ENCODE assay signal across 13 mouse cellular contexts in the genomic region with DNA sequence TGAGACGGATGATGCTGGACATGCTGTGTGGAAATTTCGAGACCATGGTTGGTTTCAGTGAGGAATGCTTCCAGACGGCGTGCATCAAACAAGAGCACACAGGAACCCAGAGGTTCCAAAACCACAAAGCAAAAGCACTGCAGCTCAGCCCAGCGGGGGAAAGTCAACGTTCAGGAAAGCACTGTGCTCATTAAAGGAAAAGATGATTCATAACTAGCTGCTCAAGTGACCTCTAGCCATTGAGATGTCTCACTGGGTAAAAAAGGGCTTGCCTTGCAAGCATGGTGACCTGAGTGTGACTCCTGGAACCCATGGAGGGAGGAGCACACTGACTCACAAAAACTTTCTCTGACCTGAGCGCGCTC. TPM values are rescaled to one million over a fixed set of nuclear protein-coding genes. Genes with fewer than 3 reads are reported as not detected.
DNase-seq lines count a peak whose midpoint lies in the region; ATAC-seq and TF ChIP-seq lines count a peak whose summit lies in the region.
"Had no signal": no experiment of that assay in that cellular context is flagged by ENCODE, and none has a peak within 500 bp of the region (broad histone marks: within the 10 kb centered on the region; RNA-seq: fewer than 3 reads in every experiment).

No protein-coding gene starts in this region.

- no peaks in the 10 kb centered on the region for H3K36me3 ChIP-seq in forebrain, embryonic 10.5 days (replicated peaks)
- no peaks in the 10 kb centered on the region for H3K36me3 ChIP-seq in forebrain, embryonic 13.5 days (ENCODE audit: poor library complexity, severe bottlenecking)
- no peaks in the 10 kb centered on the region for H3K36me3 ChIP-seq in midbrain, embryonic 10.5 days
- no peaks in the 10 kb centered on the region for H3K36me3 ChIP-seq in midbrain, postnatal 0 days (ENCODE audit: insufficient read depth, low read length)
- no peaks in the 10 kb centered on the region for H3K36me3 ChIP-seq in stomach, embryonic 15.5 days
- H3K36me3 ChIP-seq: forebrain, embryonic 12.5 days; limb, embryonic 15.5 days; neural tube, embryonic 15.5 days had no signal

- H3K27me3 ChIP-seq in forebrain, embryonic 10.5 days (ENCODE audit: poor library complexity, severe bottlenecking): no peaks in the 10 kb centered on the region
- H3K27me3 ChIP-seq in forebrain, embryonic 13.5 days: no peaks in the 10 kb centered on the region
- H3K27me3 ChIP-seq in midbrain, embryonic 10.5 days (ENCODE audit: low read depth, poor library complexity, severe bottlenecking): no peaks in the 10 kb centered on the region
- no peaks in the 10 kb centered on the region; the same call in 1 of the 2 replicates for H3K27me3 ChIP-seq in midbrain, postnatal 0 days (ENCODE audit: insufficient read depth, low read length)
- H3K27me3 ChIP-seq in stomach, embryonic 15.5 days (replicated peaks): no peaks in the 10 kb centered on the region
- H3K27me3 ChIP-seq: forebrain, embryonic 12.5 days; neural tube, embryonic 15.5 days had no signal

- no peak overlapping the region for H3K4me2 ChIP-seq in forebrain, embryonic 13.5 days
- H3K4me2 ChIP-seq in midbrain, postnatal 0 days (ENCODE audit: low read depth, low read length, poor library complexity, severe bottlenecking): no peak overlapping the region
- H3K4me2 ChIP-seq in stomach, embryonic 15.5 days: no peak overlapping the region
- H3K4me2 ChIP-seq: forebrain, embryonic 12.5 days; limb, embryonic 15.5 days; neural tube, embryonic 15.5 days had no signal

- no peak for TF ChIP-seq CTCF in midbrain, postnatal 0 days (IDR thresholded peaks at IDR 0.05)
- TF ChIP-seq CTCF in bone marrow macrophage, adult 2 months (IDR thresholded peaks at IDR 0.05; ENCODE audit: low read depth, low read length): no peak
- no peak for TF ChIP-seq CTCF in left cerebral cortex, adult 2 months (IDR thresholded peaks at IDR 0.05)

- H3K4me1 ChIP-seq in forebrain, embryonic 10.5 days: peaks cover 31% of the 10 kb centered on the region
- peaks cover 4% of the 10 kb centered on the region; the same call in 1 of the 2 replicates for H3K4me1 ChIP-seq in forebrain, embryonic 13.5 days
- peaks cover 42% of the 10 kb centered on the region for H3K4me1 ChIP-seq in midbrain, embryonic 10.5 days
- no peaks in the 10 kb centered on the region for H3K4me1 ChIP-seq in midbrain, postnatal 0 days (ENCODE audit: insufficient read depth, low read length)
- H3K4me1 ChIP-seq in bone marrow macrophage, adult 2 months (ENCODE audit: control insufficient read depth, insufficient read depth, low read length): peaks cover 24% of the 10 kb centered on the region
- H3K4me1 ChIP-seq in stomach, embryonic 15.5 days: 0 out of 2 replicates have a peak, but pooled peaks cover 8% of the 10 kb centered on the region
- H3K4me1 ChIP-seq: limb, embryonic 15.5 days had no signal

- no peak overlapping the region for H3K4me3 ChIP-seq in forebrain, embryonic 10.5 days
- no peak overlapping the region for H3K4me3 ChIP-seq in forebrain, embryonic 13.5 days
- no peak overlapping the region for H3K4me3 ChIP-seq in midbrain, embryonic 10.5 days
- no peak overlapping the region for H3K4me3 ChIP-seq in midbrain, postnatal 0 days (ENCODE audit: low read depth, low read length)
- H3K4me3 ChIP-seq in bone marrow macrophage, adult 2 months (ENCODE audit: insufficient read depth, low read length): peak overlapping the region; percentile 22
- no peak overlapping the region for H3K4me3 ChIP-seq in stomach, embryonic 15.5 days (replicated peaks)
- H3K4me3 ChIP-seq in left cerebral cortex, adult 2 months: no peak overlapping the region
- H3K4me3 ChIP-seq: forebrain, embryonic 12.5 days; limb, embryonic 15.5 days; neural tube, embryonic 15.5 days had no signal

- H3K27ac ChIP-seq in forebrain, embryonic 10.5 days: peak overlapping the region; percentile 37
- H3K27ac ChIP-seq in forebrain, embryonic 13.5 days: no peak overlapping the region
- peak overlapping the region; percentile 69 for H3K27ac ChIP-seq in midbrain, embryonic 10.5 days (replicated peaks)
- H3K27ac ChIP-seq in midbrain, postnatal 0 days (ENCODE audit: low read depth, low read length): no peak overlapping the region
- H3K27ac ChIP-seq in bone marrow macrophage, adult 2 months (ENCODE audit: insufficient read depth, low read depth, low read length): no peak overlapping the region
- 0 out of 2 replicates have a peak overlapping the region, but pooled peaks have one; percentile 54 for H3K27ac ChIP-seq in stomach, embryonic 15.5 days
- H3K27ac ChIP-seq in left cerebral cortex, adult 2 months: no peak overlapping the region
- H3K27ac ChIP-seq: forebrain, embryonic 12.5 days; limb, embryonic 15.5 days; neural tube, embryonic 15.5 days had no signal

- intact Hi-C loops in left cerebral cortex, adult 2 months (cut with DNase I): no loop called here

- WGBS in forebrain, embryonic 10.5 days: 88% methylated on average over 8 of the region's 8 CpGs
- 80% methylated on average over 8 of the region's 8 CpGs for WGBS in forebrain, embryonic 13.5 days
- WGBS in midbrain, embryonic 10.5 days: 76% methylated on average over 8 of the region's 8 CpGs
- WGBS in midbrain, postnatal 0 days: 50% methylated on average over 8 of the region's 8 CpGs
- WGBS in stomach, embryonic 15.5 days: 68% methylated on average over 8 of the region's 8 CpGs

- no peak for TF ChIP-seq POLR2A in bone marrow macrophage, adult 2 months (IDR thresholded peaks at IDR 0.05; ENCODE audit: borderline replicate concordance, low read depth, low read length)

- ATAC-seq in forebrain, embryonic 13.5 days: no peak
- no peak for ATAC-seq in midbrain, postnatal 0 days (ENCODE audit: low FRiP score)
- no peak for ATAC-seq in stomach, embryonic 15.5 days (ENCODE audit: insufficient read depth, low FRiP score, low read depth)

- no peaks in the 10 kb centered on the region for H3K9me3 ChIP-seq in forebrain, embryonic 10.5 days
- H3K9me3 ChIP-seq in forebrain, embryonic 13.5 days (replicated peaks): no peaks in the 10 kb centered on the region
- H3K9me3 ChIP-seq in midbrain, embryonic 10.5 days (replicated peaks): no peaks in the 10 kb centered on the region
- H3K9me3 ChIP-seq in midbrain, postnatal 0 days (ENCODE audit: low read length): no peaks in the 10 kb centered on the region
- H3K9me3 ChIP-seq in stomach, embryonic 15.5 days: no peaks in the 10 kb centered on the region
- H3K9me3 ChIP-seq: forebrain, embryonic 12.5 days; limb, embryonic 15.5 days; neural tube, embryonic 15.5 days had no signal

- no peak overlapping the region for H3K9ac ChIP-seq in forebrain, embryonic 13.5 days
- no peak overlapping the region for H3K9ac ChIP-seq in midbrain, postnatal 0 days (replicated peaks; ENCODE audit: low read length, poor library complexity, severe bottlenecking)
- no peak overlapping the region for H3K9ac ChIP-seq in stomach, embryonic 15.5 days
- H3K9ac ChIP-seq: forebrain, embryonic 12.5 days; limb, embryonic 15.5 days; neural tube, embryonic 15.5 days had no signal

- DNase-seq in forebrain, embryonic 10.5 days (ENCODE audit: extremely low spot score, low spot score): no peak
- DNase-seq in midbrain, embryonic 10.5 days (ENCODE audit: low spot score): no peak
- DNase-seq in midbrain, postnatal 0 days (ENCODE audit: low spot score): no peak
- DNase-seq in left cerebral cortex, adult 2 months (ENCODE audit: extremely low spot score in 1 of 2, low spot score in 2 of 2): no peak
- no peak for DNase-seq in left cerebral cortex, adult 8-10 months (ENCODE audit: low spot score in 2 of 2)
- DNase-seq: gastrocnemius, postnatal 14 days; heart, postnatal 14 days had no signal

RNA-seq across cellular contexts. Expression of a gene that starts 47.7 kb away (rescaled TPM):
- 3.0 and 3.6 TPM in 2 replicates for polyA plus RNA-seq in forebrain, embryonic 10.5 days (2016; fragmentation: Nextera tagmentation; extraction: Ambion mirVana)
- polyA plus RNA-seq in forebrain, embryonic 13.5 days (2015; fragmentation: Nextera tagmentation; extraction: Ambion mirVana): 0.96 and 1.2 TPM in 2 replicates
- polyA plus RNA-seq in midbrain, embryonic 10.5 days (2016; fragmentation: Nextera tagmentation; extraction: Ambion mirVana): 4.7 and 4.8 TPM in 2 replicates
- total RNA-seq in midbrain, postnatal 0 days (2014; rRNA removed): 3.5 and 3.6 TPM in 2 replicates
- 2.2 and 2.4 TPM in 2 replicates for polyA plus RNA-seq in midbrain, postnatal 0 days (2015; fragmentation: Nextera tagmentation; extraction: Ambion mirVana)
- 8.2 and 8.6 TPM in 2 replicates for polyA plus RNA-seq in bone marrow macrophage, adult 2 months (2012; ENCODE audit: insufficient read depth, insufficient read length, missing spikeins)
- polyA plus RNA-seq in stomach, embryonic 15.5 days (2015; fragmentation: Nextera tagmentation; extraction: Ambion mirVana): 4.0 and 4.6 TPM in 2 replicates
- 10 to 100 TPM in 1 of 2 experiments, 1 to 10 TPM in 1; 9.5 to 11.0 TPM for total RNA-seq in left cerebral cortex, adult 2 months (2021)
- total RNA-seq in left cerebral cortex, adult 8-10 months (2022): 10 to 100 TPM in 3 of 4 experiments, 1 to 10 TPM in 1; 9.7 to 10.8 (median 10.5) TPM

Comparison
In these comparisons a context has a peak if more than half of its experiments do, and no peak if none do; other contexts are left out.
1. H3K27ac ChIP-seq: peak in forebrain, embryonic 10.5 days (single experiment), midbrain, embryonic 10.5 days (single experiment) and stomach, embryonic 15.5 days (single experiment); none in forebrain, embryonic 13.5 days (single experiment), midbrain, postnatal 0 days (single experiment), bone marrow macrophage, adult 2 months (single experiment) and left cerebral cortex, adult 2 months (single experiment).